Mouse (Mus musculus) embryonic facial prominence, embryonic 11.5 days (tissue): Measurements from ENCODE around the gene Ahcyl2. TPM values are rescaled to one million over a fixed set of nuclear protein-coding genes. Genes with fewer than 3 reads are reported as not detected.

Experiments
- ATAC-seq: fragments of 200-750 bp; cut with Nextera tagmentation; replicated peaks from 2 replicates; pipeline ENCODE4 v1.8.0; 2017; ENCODE audit warnings: low read depth; ENCODE audit not compliant: insufficient number of reproducible peaks, low FRiP score, low TSS enrichment
- DNase-seq: peaks from one replicate; pipeline ENCODE4 v3.0.0-alpha.2; 2015; ENCODE audit warnings: low spot score
- H3K27ac ChIP-seq: fragments of 300-500 bp; sonication (generic); replicated peaks from 2 replicates; pipeline ENCODE4 v1.5.1; 2014; ENCODE audit warnings: mild to moderate bottlenecking, low read depth, low read length, control low read depth
- H3K27me3 ChIP-seq: fragments of 300-500 bp; sonication (generic); 2 replicates; pipeline ENCODE4 v1.6.1; 2014; ENCODE audit warnings: mild to moderate bottlenecking, low read length, moderate library complexity, mixed read lengths; ENCODE audit not compliant: control insufficient read depth, insufficient read depth
- H3K36me3 ChIP-seq: fragments of 300-500 bp; sonication (generic); replicated peaks from 2 replicates; pipeline ENCODE4 v1.6.1; 2014; ENCODE audit warnings: low read depth, mild to moderate bottlenecking, low read length, moderate library complexity, mixed read lengths; ENCODE audit not compliant: control insufficient read depth, insufficient read depth
- H3K4me1 ChIP-seq: fragments of 300-500 bp; sonication (generic); 2 replicates; pipeline ENCODE4 v1.6.1; 2014; ENCODE audit warnings: low read length, mixed read lengths; ENCODE audit not compliant: control insufficient read depth, insufficient read depth
- H3K4me2 ChIP-seq: fragments of 300-500 bp; sonication (generic); 2 replicates; pipeline ENCODE4 v1.6.1; 2014; ENCODE audit warnings: low read depth, mild to moderate bottlenecking, control low read depth, low read length, moderate library complexity
- H3K4me3 ChIP-seq: fragments of 300-500 bp; sonication (generic); 2 replicates; pipeline ENCODE4 v1.5.1; 2014; ENCODE audit warnings: low read depth, low read length, control low read depth
- H3K9ac ChIP-seq: fragments of 300-500 bp; sonication (generic); replicated peaks from 2 replicates; pipeline ENCODE4 v1.6.1; 2014; ENCODE audit warnings: mild to moderate bottlenecking, control low read depth, low read length
- H3K9me3 ChIP-seq: fragments of 300-500 bp; sonication (generic); replicated peaks from 2 replicates; pipeline ENCODE4 v1.6.1; 2016; ENCODE audit warnings: mild to moderate bottlenecking, low read length, inconsistent platforms, mixed read lengths; ENCODE audit not compliant: control insufficient read depth
- WGBS: fragments of 180-500 bp; shearing (Covaris S2); extraction: QIAGEN DNeasy Blood & Tissue Kit; methylation state at CpG from one replicate; pipeline ENCODE4 v1.1.7; 2014; 5-methylcytosine and 5-hydroxymethylcytosine counted together
- polyA plus RNA-seq: library from polyadenylated mRNA; unstranded; fragments of >200 nt; fragmentation: Nextera tagmentation; extraction: Ambion mirVana; gene quantifications from 2 replicates; pipeline ENCODE4 v1.2.1, GENCODE M21; 2014

Gene Ahcyl2
- polyA plus RNA-seq, 1 experiment from 2014 or later: 12.2 TPM

DNA sequence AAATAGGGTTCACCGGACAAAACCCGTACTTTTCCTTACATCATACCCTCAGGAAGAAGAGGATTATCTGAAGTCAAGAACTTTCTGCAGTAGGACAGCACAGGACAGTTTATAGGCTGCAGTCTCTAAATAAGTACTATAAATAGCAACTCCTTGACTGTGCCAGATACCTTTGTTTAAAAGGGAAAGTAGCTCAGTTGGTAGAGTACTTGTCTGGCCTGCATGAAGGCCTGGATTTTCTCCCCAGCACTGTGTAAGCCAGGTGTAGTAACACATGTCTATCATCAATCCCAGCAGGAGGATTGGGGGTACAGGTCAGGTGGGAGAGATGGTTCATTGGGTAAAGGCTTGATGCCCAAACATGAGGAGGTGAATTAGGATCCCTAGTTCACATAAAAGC, 114.1 kb downstream of the Ahcyl2 start:
- Histone ChIP-seq H3K36me3 (no peaks in the 10 kb centered on the region), H3K4me1 (no peaks in the 10 kb centered on the region), H3K9ac (no peak overlapping the region), H3K4me3 (no peak overlapping the region), H3K9me3 (no peaks in the 10 kb centered on the region), H3K27me3 (no peaks in the 10 kb centered on the region), H3K27ac (no peak overlapping the region), H3K4me2 (no peak overlapping the region)
- 84% methylated on average over 2 of the region's 2 CpGs for WGBS
- DNase-seq (no peak), ATAC-seq (no peak)

DNA sequence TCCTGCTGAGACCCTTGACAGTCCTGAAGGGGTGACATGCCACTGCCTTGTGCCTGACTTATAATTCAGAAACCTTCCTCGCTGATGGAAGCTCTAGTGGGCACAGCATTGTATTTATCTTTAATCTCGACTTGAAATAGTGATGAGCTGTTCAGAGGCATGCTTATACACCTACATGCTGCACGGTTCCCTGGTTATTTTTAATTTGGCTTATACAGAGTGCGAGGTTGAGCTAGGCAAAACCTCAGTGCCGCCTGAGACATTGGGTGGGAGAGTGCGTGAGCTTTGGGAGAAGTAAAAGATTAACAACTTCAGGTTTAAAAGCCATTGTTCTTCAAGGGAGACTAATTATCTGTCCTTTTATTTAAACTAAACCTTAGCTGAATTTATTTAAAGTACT, 115.1 kb downstream of the Ahcyl2 start:
- ATAC-seq (no peak), DNase-seq (no peak)
- no peak overlapping the region for H3K4me2 ChIP-seq
- H3K4me1 ChIP-seq: no peaks in the 10 kb centered on the region
- H3K27me3 ChIP-seq: no peaks in the 10 kb centered on the region
- WGBS: 89% methylated on average over 6 of the region's 6 CpGs
- no peak overlapping the region for H3K4me3 ChIP-seq
- no peak overlapping the region for H3K27ac ChIP-seq
- no peaks in the 10 kb centered on the region for H3K9me3 ChIP-seq
- H3K36me3 ChIP-seq: no peaks in the 10 kb centered on the region
- no peak overlapping the region for H3K9ac ChIP-seq

- Histone ChIP-seq H3K36me3 (no peaks in the 10 kb centered on the region), H3K4me1 (no peaks in the 10 kb centered on the region), H3K4me2 (no peak overlapping the region), H3K4me3 (no peak overlapping the region), H3K9ac (no peak overlapping the region), H3K27ac (no peak overlapping the region), H3K27me3 (no peaks in the 10 kb centered on the region), H3K9me3 (no peaks in the 10 kb centered on the region)
- WGBS: 77% methylated on average over 11 of the region's 11 CpGs
- no peak for ATAC-seq
- no peak for DNase-seq
Measured at GRCm38 (mm10) chr6:29891151-29891550, 123.3 kb downstream of the Ahcyl2 start.

- no peaks in the 10 kb centered on the region for H3K27me3 ChIP-seq
- no peaks in the 10 kb centered on the region for H3K36me3 ChIP-seq
- no peak overlapping the region for H3K27ac ChIP-seq
- no peak overlapping the region for H3K9ac ChIP-seq
- ATAC-seq (no peak), DNase-seq (no peak)
- H3K4me1 ChIP-seq: no peaks in the 10 kb centered on the region
- 94% methylated on average over 3 of the region's 3 CpGs for WGBS
- H3K4me3 ChIP-seq: no peak overlapping the region
- H3K4me2 ChIP-seq: no peak overlapping the region
- no peaks in the 10 kb centered on the region for H3K9me3 ChIP-seq
Measured at GRCm38 (mm10) chr6:29896976-29897375, 129.2 kb downstream of the Ahcyl2 start.

GRCm38 (mm10) chr6:29901450-29901849, 133.6 kb downstream of the Ahcyl2 start:
- Histone ChIP-seq H3K27me3 (no peaks in the 10 kb centered on the region), H3K4me1 (no peaks in the 10 kb centered on the region), H3K4me3 (no peak overlapping the region), H3K9me3 (no peaks in the 10 kb centered on the region), H3K36me3 (no peaks in the 10 kb centered on the region), H3K4me2 (no peak overlapping the region), H3K27ac (no peak overlapping the region), H3K9ac (no peak overlapping the region)
- WGBS: 91% methylated on average over 1 of the region's 1 CpGs
- no peak for DNase-seq
- no peak for ATAC-seq

DNA sequence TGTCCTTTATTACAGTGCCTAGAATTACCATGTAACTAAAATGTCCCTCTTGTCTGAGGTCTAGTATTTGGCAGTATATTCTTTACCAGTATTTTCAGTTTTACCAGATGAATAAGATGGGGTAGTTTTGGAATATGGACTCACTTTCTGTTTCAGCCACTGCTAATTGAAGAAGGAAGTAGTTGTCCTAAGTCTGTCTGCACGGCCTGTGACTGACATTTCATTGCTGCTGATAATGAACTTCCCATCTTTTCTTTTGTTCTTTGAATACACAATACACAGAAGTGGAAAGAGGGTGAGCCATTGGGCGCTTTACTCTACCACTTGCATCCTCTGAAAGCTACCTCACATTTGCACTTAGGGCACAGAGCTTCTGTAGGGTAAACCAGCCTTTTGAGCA, 134.4 kb downstream of the Ahcyl2 start:
- no peaks in the 10 kb centered on the region for H3K9me3 ChIP-seq
- no peaks in the 10 kb centered on the region for H3K4me1 ChIP-seq
- H3K27me3 ChIP-seq: no peaks in the 10 kb centered on the region
- no peak overlapping the region for H3K4me3 ChIP-seq
- ATAC-seq: no peak
- H3K9ac ChIP-seq: no peak overlapping the region
- no peak overlapping the region for H3K4me2 ChIP-seq
- DNase-seq: no peak
- WGBS: 80% methylated on average over 2 of the region's 2 CpGs
- H3K36me3 ChIP-seq: no peaks in the 10 kb centered on the region
- H3K27ac ChIP-seq: no peak overlapping the region

DNA sequence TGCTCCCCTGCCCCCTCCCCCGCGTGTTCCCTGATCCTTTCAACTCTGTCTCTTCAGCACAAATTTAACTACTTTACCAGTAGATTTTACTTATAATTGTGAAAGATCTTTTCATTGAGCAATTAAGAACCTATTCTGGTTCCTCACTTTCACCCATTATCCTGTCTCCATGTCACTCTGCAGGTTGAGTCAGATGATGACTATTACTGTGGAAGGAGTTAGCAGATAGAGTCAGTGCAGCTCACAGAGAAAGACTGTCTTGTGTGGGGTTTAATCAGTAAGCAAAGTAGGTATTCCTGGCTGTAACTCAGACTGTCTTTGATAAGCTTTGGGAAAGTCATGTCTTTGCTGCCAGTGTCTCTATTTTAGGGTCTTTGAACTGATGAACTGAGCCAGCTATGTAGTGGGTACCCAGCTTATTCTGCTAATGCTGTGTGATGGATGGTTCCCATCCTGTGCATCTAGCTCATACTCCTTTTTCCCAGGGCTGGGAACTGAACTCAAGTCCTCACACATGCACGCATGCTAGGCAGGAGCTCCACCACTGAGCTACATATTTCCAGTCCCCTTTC, 135.6 kb downstream of the Ahcyl2 start:
- Histone ChIP-seq H3K27ac (no peak overlapping the region), H3K27me3 (no peaks in the 10 kb centered on the region), H3K4me3 (no peak overlapping the region), H3K36me3 (no peaks in the 10 kb centered on the region), H3K4me2 (no peak overlapping the region), H3K4me1 (no peaks in the 10 kb centered on the region), H3K9me3 (no peaks in the 10 kb centered on the region), H3K9ac (no peak overlapping the region)
- ATAC-seq (no peak), DNase-seq (no peak)
- WGBS: 85% methylated on average over 3 of the region's 3 CpGs

DNA sequence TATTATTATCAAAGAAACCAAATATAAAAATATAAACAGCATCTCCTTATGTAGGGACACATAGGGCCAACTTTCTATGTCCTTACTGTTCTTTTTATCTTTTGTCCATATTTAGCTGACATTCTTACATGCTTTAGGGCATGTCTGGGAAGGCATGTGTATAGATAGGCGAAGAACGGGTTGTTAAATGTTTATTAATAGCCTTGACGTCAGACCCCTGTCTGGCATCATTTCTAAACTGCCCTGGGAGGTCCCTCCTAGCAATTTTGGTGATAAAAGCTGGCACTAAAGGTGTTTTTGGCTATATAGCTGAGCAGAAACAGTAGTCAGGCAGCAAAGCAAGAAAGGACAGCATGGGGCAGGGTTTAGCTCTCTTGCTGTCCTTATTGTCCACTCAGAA, 136.5 kb downstream of the Ahcyl2 start:
- Histone ChIP-seq H3K9ac (no peak overlapping the region), H3K4me2 (no peak overlapping the region), H3K4me1 (no peaks in the 10 kb centered on the region), H3K4me3 (no peak overlapping the region), H3K9me3 (no peaks in the 10 kb centered on the region), H3K36me3 (no peaks in the 10 kb centered on the region), H3K27ac (no peak overlapping the region), H3K27me3 (no peaks in the 10 kb centered on the region)
- 80% methylated on average over 3 of the region's 3 CpGs for WGBS
- DNase-seq (no peak), ATAC-seq (no peak)
